ENCODE assay signal across 9 mouse cellular contexts in the genomic region with DNA sequence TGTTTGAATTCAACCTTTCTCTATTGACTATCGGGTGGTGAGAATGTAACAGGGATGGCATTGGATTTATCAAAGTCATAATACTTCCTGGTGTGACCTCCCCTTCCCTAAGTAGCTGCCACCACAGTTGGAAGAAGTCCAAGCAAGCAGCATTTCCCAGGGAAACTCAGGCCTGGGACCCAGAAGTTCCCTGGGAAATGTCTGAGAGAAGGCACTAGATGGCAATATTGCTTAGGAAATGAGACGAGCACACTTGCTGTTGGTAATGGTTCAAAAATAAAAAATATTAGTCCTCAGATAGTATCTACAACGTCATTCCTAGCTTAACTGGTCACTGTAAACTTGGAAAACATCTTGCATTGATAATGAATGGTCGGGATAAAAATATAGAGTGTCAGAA. TPM values are rescaled to one million over a fixed set of nuclear protein-coding genes. Genes with fewer than 3 reads are reported as not detected.
DNase-seq lines count a peak whose midpoint lies in the region; ATAC-seq lines count a peak whose summit lies in the region.
"Had no signal": no experiment of that assay in that cellular context is flagged by ENCODE, and none has a peak within 500 bp of the region (broad histone marks: within the 10 kb centered on the region; RNA-seq: fewer than 3 reads in every experiment).

No protein-coding gene starts in this region.

- no peak overlapping the region for H3K4me3 ChIP-seq in heart, embryonic 10.5 days
- H3K4me3 ChIP-seq in midbrain, embryonic 15.5 days = no peak overlapping the region
- no peak overlapping the region for H3K4me3 ChIP-seq in midbrain, embryonic 13.5 days (replicated peaks)

- H3K4me1 ChIP-seq in heart, embryonic 10.5 days = peaks cover 33% of the 10 kb centered on the region
- no peaks in the 10 kb centered on the region for H3K4me1 ChIP-seq in midbrain, embryonic 15.5 days
- H3K4me1 ChIP-seq in midbrain, embryonic 13.5 days (replicated peaks) = no peaks in the 10 kb centered on the region

- H3K27me3 ChIP-seq in heart, embryonic 10.5 days (ENCODE audit: insufficient read depth, poor library complexity, severe bottlenecking) = no peaks in the 10 kb centered on the region
- H3K27me3 ChIP-seq in midbrain, embryonic 15.5 days (replicated peaks) = no peaks in the 10 kb centered on the region
- no peaks in the 10 kb centered on the region for H3K27me3 ChIP-seq in midbrain, embryonic 13.5 days

- H3K4me2 ChIP-seq in midbrain, embryonic 15.5 days = no peak overlapping the region
- H3K4me2 ChIP-seq in midbrain, embryonic 13.5 days (replicated peaks) = no peak overlapping the region

- WGBS in heart, embryonic 10.5 days = 27% methylated on average over 4 of the region's 4 CpGs
- WGBS in midbrain, embryonic 15.5 days = 24% methylated on average over 4 of the region's 4 CpGs
- WGBS in midbrain, embryonic 13.5 days = 30% methylated on average over 4 of the region's 4 CpGs

- intact Hi-C loops in heart, postnatal 14 days (cut with DNase I) = loop anchor here (2.0 to 10.0 kb wide), 5 partner anchors 166 to 1471 kb away; no protein-coding TSS in a partner anchor
- intact Hi-C loops in left cerebral cortex, postnatal 36 days (cut with DNase I) = loop anchor here (5.0 to 10.0 kb wide), 5 partner anchors 169 to 1471 kb away; no protein-coding TSS in a partner anchor

- no peaks in the 10 kb centered on the region for H3K36me3 ChIP-seq in heart, embryonic 10.5 days
- H3K36me3 ChIP-seq in midbrain, embryonic 15.5 days (replicated peaks) = no peaks in the 10 kb centered on the region
- no peaks in the 10 kb centered on the region for H3K36me3 ChIP-seq in midbrain, embryonic 13.5 days

- ATAC-seq in midbrain, embryonic 15.5 days (replicated peaks) = 0 out of 2 replicates have a peak, but pooled peaks have one; percentile 20
- no peak for ATAC-seq in midbrain, embryonic 13.5 days

- no peak overlapping the region for H3K9ac ChIP-seq in midbrain, embryonic 15.5 days
- H3K9ac ChIP-seq in midbrain, embryonic 13.5 days (replicated peaks) = no peak overlapping the region

- no peaks in the 10 kb centered on the region for H3K9me3 ChIP-seq in heart, embryonic 10.5 days
- no peaks in the 10 kb centered on the region for H3K9me3 ChIP-seq in midbrain, embryonic 15.5 days
- no peaks in the 10 kb centered on the region for H3K9me3 ChIP-seq in midbrain, embryonic 13.5 days

- H3K27ac ChIP-seq in heart, embryonic 10.5 days = no peak overlapping the region
- no peak overlapping the region for H3K27ac ChIP-seq in midbrain, embryonic 15.5 days
- H3K27ac ChIP-seq in midbrain, embryonic 13.5 days = no peak overlapping the region

- DNase-seq in heart, adult 11 months = peak; percentile 86
- no peak for DNase-seq in heart, embryonic 10.5 days (ENCODE audit: low spot score)
- DNase-seq in heart, postnatal 14 days = peak; percentile 19 to 48
- DNase-seq in urinary bladder, postnatal 14 days (ENCODE audit: low spot score) = no peak
- DNase-seq in left cerebral cortex, postnatal 36 days (ENCODE audit: low spot score in 2 of 2) = no peak
- no peak for DNase-seq in cerebellum, adult 8-10 months

RNA-seq across cellular contexts. Expression of gene Spata18, which starts 35.0 kb away (rescaled TPM):
- polyA plus RNA-seq in heart, embryonic 10.5 days (2016; fragmentation: Nextera tagmentation; extraction: Ambion mirVana) = not detected in 2 replicates
- polyA plus RNA-seq in midbrain, embryonic 15.5 days (2015; fragmentation: Nextera tagmentation; extraction: Ambion mirVana) = 0.30 and 0.52 TPM in 2 replicates
- 0.14 and 0.22 TPM in 2 replicates for polyA plus RNA-seq in midbrain, embryonic 13.5 days (2015; fragmentation: Nextera tagmentation; extraction: Ambion mirVana)
- 1 to 10 TPM in 1 of 2 experiments, under 1 TPM in 1; 0.90 to 1.4 TPM for total RNA-seq in heart, postnatal 14 days (2021)
- total RNA-seq in left cerebral cortex, postnatal 36 days (2021) = under 1 TPM; 0.23 to 0.42 TPM
- total RNA-seq: hematopoietic stem cell, adult 5-6 weeks had no signal

RNA-seq across cellular contexts. Expression of gene Sgcb, which starts 38.6 kb away (rescaled TPM):
- polyA plus RNA-seq in heart, embryonic 10.5 days (2016; fragmentation: Nextera tagmentation; extraction: Ambion mirVana) = 22.8 and 26.0 TPM in 2 replicates
- 35.8 and 36.6 TPM in 2 replicates for polyA plus RNA-seq in midbrain, embryonic 15.5 days (2015; fragmentation: Nextera tagmentation; extraction: Ambion mirVana)
- polyA plus RNA-seq in midbrain, embryonic 13.5 days (2015; fragmentation: Nextera tagmentation; extraction: Ambion mirVana) = 23.8 and 25.9 TPM in 2 replicates
- total RNA-seq in heart, postnatal 14 days (2021) = 10 to 100 TPM; 78.5 to 84.3 TPM
- total RNA-seq in left cerebral cortex, postnatal 36 days (2021) = 10 to 100 TPM; 49.0 TPM

RNA-seq across cellular contexts. Expression of gene Lrrc66, which starts 53.8 kb away (rescaled TPM):
- 0.04 and 0.11 TPM in 2 replicates for polyA plus RNA-seq in heart, embryonic 10.5 days (2016; fragmentation: Nextera tagmentation; extraction: Ambion mirVana)
- not detected in 2 replicates for polyA plus RNA-seq in midbrain, embryonic 15.5 days (2015; fragmentation: Nextera tagmentation; extraction: Ambion mirVana)
- not detected in 2 replicates for polyA plus RNA-seq in midbrain, embryonic 13.5 days (2015; fragmentation: Nextera tagmentation; extraction: Ambion mirVana)
- under 1 TPM in 1 of 2 experiments, not detected in 1; 0.07 TPM for total RNA-seq in heart, postnatal 14 days (2021)
- not detected for total RNA-seq in left cerebral cortex, postnatal 36 days (2021)

Comparison
In these comparisons a context has a peak if more than half of its experiments do, and no peak if none do; other contexts are left out.
1. DNase-seq: peak in heart, adult 11 months (single experiment) and heart, postnatal 14 days (2 of 2); none in heart, embryonic 10.5 days (single experiment), urinary bladder, postnatal 14 days (single experiment), left cerebral cortex, postnatal 36 days (0 of 2) and cerebellum, adult 8-10 months (single experiment).